Comparison of ENCODE assay signal across 16 mouse cellular contexts in genomic region chr7:93559131-93559530, GRCm38 (mm10).
"Had no signal": no experiment of that assay in that cellular context is flagged by ENCODE, and none has a peak within 500 bp of the region (broad histone marks: within the 10 kb centered on the region; RNA-seq: fewer than 3 reads in every experiment).

No protein-coding gene starts in this region.

- DNase-seq: heart, postnatal 10 days; heart, postnatal 14 days; heart, postnatal 36 days; heart, postnatal 4 days; kidney, adult 11 months; kidney, adult 18-20 months; kidney, adult 2 months; kidney, adult 8-10 months; kidney, adult 9 months; kidney, postnatal 10 days; kidney, postnatal 14 days; kidney, postnatal 25 days; kidney, postnatal 36 days; kidney, postnatal 4 days; layer of hippocampus, adult 9-11 months; layer of hippocampus, postnatal 36 days had no signal
